Mouse (Mus musculus): Measurements from ENCODE around the gene B4galt1.

B4galt1 gene

GRCm38 (mm10) chr4:40840448-40840847, 13.4 kb downstream of the B4galt1 start:
- no peak for DNase-seq

GRCm38 (mm10) chr4:40839251-40839650, 14.6 kb downstream of the B4galt1 start:
- no peak for DNase-seq

- no peak for DNase-seq
Measured at GRCm38 (mm10) chr4:40837451-40838285, 16.1 kb downstream of the B4galt1 start.

GRCm38 (mm10) chr4:40837008-40837407, 16.8 kb downstream of the B4galt1 start:
- no peak for DNase-seq

GRCm38 (mm10) chr4:40834872-40835271, 18.9 kb downstream of the B4galt1 start:
- DNase-seq = no peak

- DNase-seq = no peak
Measured at GRCm38 (mm10) chr4:40834232-40834786, 19.5 kb downstream of the B4galt1 start.

GRCm38 (mm10) chr4:40833381-40834231, 20.2 kb downstream of the B4galt1 start:
- no peak for DNase-seq

- DNase-seq = no peak
Measured at GRCm38 (mm10) chr4:40830530-40830929, 23.3 kb downstream of the B4galt1 start.

- DNase-seq = no peak
Measured at GRCm38 (mm10) chr4:40829654-40830400, 24.0 kb downstream of the B4galt1 start.

- no peak for DNase-seq
Measured at GRCm38 (mm10) chr4:40828910-40829309, 24.9 kb downstream of the B4galt1 start.

GRCm38 (mm10) chr4:40827926-40828325, 25.9 kb downstream of the B4galt1 start:
- no peak for DNase-seq

GRCm38 (mm10) chr4:40826810-40827209, 27.0 kb downstream of the B4galt1 start:
- no peak for DNase-seq

- no peak for DNase-seq
Measured at GRCm38 (mm10) chr4:40825981-40826380, 27.8 kb downstream of the B4galt1 start.

- no peak for DNase-seq
Measured at GRCm38 (mm10) chr4:40825146-40825545, 28.7 kb downstream of the B4galt1 start.

GRCm38 (mm10) chr4:40824505-40824904, 29.3 kb downstream of the B4galt1 start:
- DNase-seq = no peak

- DNase-seq = no peak
Measured at GRCm38 (mm10) chr4:40823664-40824063, 30.1 kb downstream of the B4galt1 start.

GRCm38 (mm10) chr4:40823151-40823550, 30.7 kb downstream of the B4galt1 start:
- no peak for DNase-seq

- DNase-seq = no peak
Measured at GRCm38 (mm10) chr4:40821303-40822023, 32.3 kb downstream of the B4galt1 start.

GRCm38 (mm10) chr4:40820903-40821302, 32.9 kb downstream of the B4galt1 start:
- no peak for DNase-seq

- DNase-seq = no peak
Measured at GRCm38 (mm10) chr4:40820024-40820423, 33.8 kb downstream of the B4galt1 start.

GRCm38 (mm10) chr4:40819151-40819550, 34.7 kb downstream of the B4galt1 start:
- no peak for DNase-seq

GRCm38 (mm10) chr4:40818421-40818820, 35.4 kb downstream of the B4galt1 start:
- no peak for DNase-seq

Measured in cerebellum, postnatal 36 days (tissue).